Mouse (Mus musculus) cerebellum, adult 2 months (tissue): ENCODE measurements around the gene Syce3. TPM values are rescaled to one million over a fixed set of nuclear protein-coding genes. Genes with fewer than 3 reads are reported as not detected.

Source experiments
- DNase-seq, 2 experiments: peaks; one replicate each; pipeline ENCODE4 v3.0.0; 2021
- H3K27ac ChIP-seq: fragments of 200-500 bp; 2 replicates; pipeline ENCODE4 v1.5.1; 2012; ENCODE audit warnings: low read length, control low read depth, inconsistent platforms; ENCODE audit not compliant: insufficient read depth
- H3K27me3 ChIP-seq: fragments of 200-500 bp; 2 replicates; pipeline ENCODE4 v1.6.1; 2012; ENCODE audit warnings: inconsistent platforms, mild to moderate bottlenecking, low read length, moderate library complexity; ENCODE audit not compliant: control insufficient read depth, insufficient read depth
- H3K4me1 ChIP-seq: fragments of 200-500 bp; 2 replicates; pipeline ENCODE4 v1.6.1; 2011; ENCODE audit warnings: low read length; ENCODE audit not compliant: control insufficient read depth, insufficient read depth
- H3K4me3 ChIP-seq: fragments of 200-500 bp; replicated peaks from 2 replicates; pipeline ENCODE3; 2011; ENCODE audit warnings: mild to moderate bottlenecking, low read depth, low read length, control low read depth; ENCODE audit not compliant: insufficient read depth
- CTCF ChIP-seq: fragments of 200-500 bp; IDR thresholded peaks from 2 replicates; pipeline ENCODE4 v1.5.1; 2011; ENCODE audit warnings: low read depth, mild to moderate bottlenecking, control low read depth, low read length, moderate library complexity, borderline replicate concordance; ENCODE audit not compliant: insufficient read depth
- POLR2A ChIP-seq: fragments of 200-500 bp; IDR thresholded peaks from 2 replicates; pipeline ENCODE4 v1.6.1; 2011; ENCODE audit warnings: low read length, control low read depth, borderline replicate concordance; ENCODE audit not compliant: insufficient read depth
- WGBS: fragments of 180-500 bp; shearing (Covaris S2); methylation state at CpG from one replicate; pipeline ENCODE4 v1.1.7; 2018; 5-methylcytosine and 5-hydroxymethylcytosine counted together
- polyA plus RNA-seq: library from polyadenylated mRNA; depleted of rRNA; stranded (reverse); fragments of >200 nt; gene quantifications from 2 replicates; pipeline ENCODE4 v1.2.3, GENCODE M21; 2012

Gene Syce3
- polyA plus RNA-seq, 1 experiment, result not detected

GRCm38 (mm10) chr15:89363051-89363450 is 47.3 kb downstream of the Syce3 start:
- Histone ChIP-seq H3K4me3 (no peak overlapping the region), H3K27me3 (no peaks in the 10 kb centered on the region), H3K27ac (no peak overlapping the region), H3K4me1 (peaks cover 29% of the 10 kb centered on the region)
- no peak for TF ChIP-seq CTCF
- no peak for TF ChIP-seq POLR2A
- DNase-seq, result no peak
- WGBS, result 61% methylated on average over 7 of the region's 7 CpGs

GRCm38 (mm10) chr15:89358784-89359183 is 51.5 kb downstream of the Syce3 start:
- peaks cover 12% of the 10 kb centered on the region for H3K4me1 ChIP-seq
- 80% methylated on average over 3 of the region's 3 CpGs for WGBS
- H3K27ac ChIP-seq, result no peak overlapping the region
- no peaks in the 10 kb centered on the region for H3K27me3 ChIP-seq
- H3K4me3 ChIP-seq, result no peak overlapping the region
- DNase-seq, result no peak
- TF ChIP-seq CTCF, result no peak
- TF ChIP-seq POLR2A, result no peak

- Histone ChIP-seq H3K27ac (no peak overlapping the region), H3K4me1 (peaks cover 5% of the 10 kb centered on the region; the same call in 1 of the 2 replicates), H3K4me3 (peak overlapping the region; percentile 92), H3K27me3 (no peaks in the 10 kb centered on the region)
- TF ChIP-seq CTCF, result no peak
- no peak for TF ChIP-seq POLR2A
- DNase-seq, result peak in 1 of 2 experiments; percentile 28
- WGBS, result 0% methylated on average over 15 of the region's 15 CpGs
Observed at GRCm38 (mm10) chr15:89356372-89356771, 53.9 kb downstream of the Syce3 start.

GRCm38 (mm10) chr15:89355241-89356187 is 54.8 kb downstream of the Syce3 start, which contains the start of the genes Lmf2 and Ncaph2:
TSS of gene Lmf2 (minus strand) at chr15:89355659.
TSS of gene Ncaph2 (plus strand) at chr15:89355719.
- peak within 1 kb of the TSS; percentile 92 for H3K27ac ChIP-seq
- under 1% methylated on average over 64 of the region's 64 CpGs for WGBS
- peak within 1 kb of the TSS; percentile 92 for H3K4me3 ChIP-seq
- peak; percentile 75; the same call in 1 of the 2 replicates for TF ChIP-seq POLR2A
- no peak for TF ChIP-seq CTCF
- peak; percentile 93 to 96 for DNase-seq
- peaks cover 5% of the 10 kb centered on the region; the same call in 1 of the 2 replicates for H3K4me1 ChIP-seq
- no peaks in the 10 kb centered on the region for H3K27me3 ChIP-seq

- WGBS, result 49% methylated on average over 7 of the region's 7 CpGs
- no peak for TF ChIP-seq POLR2A
- H3K4me3 ChIP-seq, result peak overlapping the region; percentile 92
- peak in 1 of 2 experiments; percentile 33 for DNase-seq
- peaks cover 5% of the 10 kb centered on the region; the same call in 1 of the 2 replicates for H3K4me1 ChIP-seq
- H3K27ac ChIP-seq, result no peak overlapping the region
- no peaks in the 10 kb centered on the region for H3K27me3 ChIP-seq
Observed at GRCm38 (mm10) chr15:89354455-89354854, 55.8 kb downstream of the Syce3 start.

DNA sequence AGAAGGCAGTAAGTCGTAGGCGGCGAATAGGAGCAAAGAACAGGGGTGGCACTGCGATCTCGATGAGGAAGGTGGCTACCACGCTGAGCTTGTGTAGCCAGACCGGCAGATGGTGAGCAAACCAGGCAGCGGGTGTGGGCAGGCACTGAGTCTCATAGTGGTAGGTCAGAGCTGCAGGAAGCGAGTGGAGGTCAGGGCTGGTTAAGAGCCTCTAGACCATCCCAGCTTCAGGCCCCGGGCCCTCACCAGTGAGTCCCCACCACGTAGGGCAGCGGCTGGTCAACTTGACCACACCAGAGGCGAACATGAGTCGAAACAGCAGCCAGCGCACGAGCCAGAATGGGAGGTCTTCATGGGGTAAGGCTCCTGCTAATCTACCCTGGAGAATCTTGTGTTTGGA is 56.5 kb downstream of the Syce3 start:
- Histone ChIP-seq H3K4me1 (peaks cover 5% of the 10 kb centered on the region; the same call in 1 of the 2 replicates), H3K27me3 (no peaks in the 10 kb centered on the region), H3K27ac (no peak overlapping the region), H3K4me3 (no peak overlapping the region)
- DNase-seq, result no peak
- no peak for TF ChIP-seq POLR2A
- TF ChIP-seq CTCF, result no peak
- WGBS, result 83% methylated on average over 16 of the region's 16 CpGs

DNA sequence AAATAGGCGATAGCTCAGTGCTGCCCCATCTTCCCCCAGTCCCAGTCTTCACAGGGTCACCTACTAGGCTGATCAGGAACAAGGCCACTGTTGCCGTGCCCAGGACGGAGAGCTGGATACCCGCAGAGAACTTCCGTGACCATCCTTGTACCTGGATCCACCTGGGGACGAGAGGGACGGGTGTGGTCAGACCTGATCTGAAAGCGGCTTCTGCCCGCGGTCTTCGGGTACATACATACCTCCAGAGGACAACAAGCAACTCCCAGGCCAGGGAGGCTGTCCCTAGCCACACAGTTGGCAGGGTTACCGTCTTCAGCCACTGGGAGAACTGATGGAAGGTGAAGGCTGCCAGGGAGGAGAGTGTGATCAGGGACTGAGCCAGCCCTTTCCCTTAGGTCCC is 57.5 kb downstream of the Syce3 start:
- no peak for DNase-seq
- Histone ChIP-seq H3K27me3 (no peaks in the 10 kb centered on the region), H3K4me3 (no peak overlapping the region), H3K4me1 (peaks cover 5% of the 10 kb centered on the region; the same call in 1 of the 2 replicates), H3K27ac (no peak overlapping the region)
- TF ChIP-seq CTCF (no peak), POLR2A (no peak)
- 92% methylated on average over 12 of the region's 12 CpGs for WGBS
